Mouse (Mus musculus) gastrocnemius, postnatal 36 days (tissue): ENCODE results near the gene Ppp1r14c. TPM values are rescaled to one million over a fixed set of nuclear protein-coding genes. Genes with fewer than 3 reads are reported as not detected.

ENCODE experiments used
- microRNA-seq, 2 experiments: library from miRNA; unstranded; fragments of <30 nt; microRNA quantifications; one replicate each; pipeline ENCODE4 v1.2.0; 2021
- total RNA-seq, 2 experiments: library from RNA; stranded (reverse); gene quantifications; 2 replicates each; pipeline ENCODE4 v1.2.3; 2021

Ppp1r14c gene
- total RNA-seq, 2 experiments from 2014 or later: 72.2 to 87.7 TPM

Small RNA genes within 50 kb of the gene (microRNA-seq; reads per million reads assigned to microRNA genes)
- gene Gm24482: 0 reads per million in 2 experiments

Other genes with a start within 250 kb of the Ppp1r14c start
- gene H60c, start 98.3 kb upstream of the Ppp1r14c start, total RNA-seq: not detected
- gene Iyd, start 174.2 kb downstream of the Ppp1r14c start, total RNA-seq: not detected